Mouse (Mus musculus) right cerebral cortex, postnatal 36 days (tissue): ENCODE results near the gene Klhl36.

ENCODE experiments used
- DNase-seq, 2 experiments: peaks; one replicate each; pipeline ENCODE4 v3.0.0; 2022; ENCODE audit warnings: low spot score in 2 of 2, mixed read lengths in 1 of 2

Klhl36 gene

GRCm38 (mm10) chr8:119883281-119883680, 21.2 kb downstream of the Klhl36 start:
- no peak for DNase-seq

DNA sequence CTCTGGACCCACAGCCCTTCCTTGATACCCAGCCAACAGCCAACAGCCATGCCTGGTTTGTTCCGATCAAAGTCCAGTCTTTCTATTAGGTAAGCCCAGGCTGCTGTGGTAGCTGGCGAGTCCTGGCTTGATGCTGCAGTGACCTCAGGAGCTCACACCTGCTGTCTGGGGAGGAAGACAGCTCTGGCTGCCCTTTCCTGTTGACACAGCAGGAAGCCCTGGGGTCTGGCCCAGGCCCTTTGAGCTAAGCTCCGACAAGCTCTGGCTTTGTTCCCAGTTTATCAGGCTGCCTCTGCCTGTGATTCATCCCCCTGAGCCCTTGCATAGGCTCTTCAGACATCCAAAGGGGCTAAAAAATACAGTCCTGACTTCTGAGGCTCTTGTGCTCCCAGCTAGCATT, 23.5 kb downstream of the Klhl36 start:
- DNase-seq = no peak

DNA sequence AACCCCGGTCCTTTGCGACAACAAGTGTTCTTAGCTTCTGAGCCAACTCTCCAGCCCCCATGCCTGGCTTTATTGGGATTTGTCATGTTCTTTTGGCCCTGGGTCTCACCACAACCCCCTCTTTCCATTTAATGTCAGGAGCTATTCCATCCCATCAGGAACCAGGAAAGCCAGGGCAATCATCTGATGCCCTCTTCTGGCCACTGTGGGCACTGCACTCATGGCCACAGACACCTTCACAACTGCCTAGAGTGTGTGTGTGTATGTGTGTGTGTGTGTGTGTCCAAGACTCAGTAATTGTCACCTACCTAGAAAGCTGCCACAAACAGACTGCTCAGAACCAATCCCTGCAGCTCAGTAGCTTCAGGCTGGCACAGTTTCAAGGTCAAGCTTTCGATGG, 25.1 kb downstream of the Klhl36 start:
- no peak for DNase-seq

- DNase-seq = no peak
Observed at GRCm38 (mm10) chr8:119888012-119888411, 25.9 kb downstream of the Klhl36 start.

- no peak for DNase-seq
Observed at GRCm38 (mm10) chr8:119897069-119897468, 35.0 kb downstream of the Klhl36 start.

DNA sequence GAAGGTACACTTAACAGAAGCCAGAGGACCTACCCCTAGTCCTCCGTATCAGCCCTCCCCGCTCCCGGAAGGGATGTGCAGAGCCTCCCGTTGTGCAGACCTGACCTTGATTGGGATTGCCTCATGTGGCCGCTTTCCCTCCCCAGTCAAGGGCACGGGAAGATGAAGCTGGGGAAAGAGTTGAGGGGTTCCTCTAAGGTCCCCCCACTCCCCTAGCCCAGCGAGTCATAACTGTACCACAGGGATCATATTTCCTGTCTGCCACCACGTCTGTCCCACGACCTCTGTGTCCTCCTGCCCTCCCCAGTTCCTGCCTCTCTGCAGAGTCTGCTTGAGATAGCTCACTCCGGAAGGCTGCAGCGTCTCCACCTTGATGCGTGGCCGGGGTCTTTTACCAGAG, 35.9 kb downstream of the Klhl36 start:
- no peak for DNase-seq

- no peak for DNase-seq
Observed at GRCm38 (mm10) chr8:119901349-119901748, 39.3 kb downstream of the Klhl36 start.

- no peak for DNase-seq
Observed at GRCm38 (mm10) chr8:119901952-119902351, 39.9 kb downstream of the Klhl36 start.

GRCm38 (mm10) chr8:119904323-119904911, 42.4 kb downstream of the Klhl36 start:
- no peak for DNase-seq

GRCm38 (mm10) chr8:119909944-119910546, 48.0 kb downstream of the Klhl36 start, which contains the start of gene Usp10:
Usp10 (plus strand) TSS chr8:119910360.
- no peak for DNase-seq

DNA sequence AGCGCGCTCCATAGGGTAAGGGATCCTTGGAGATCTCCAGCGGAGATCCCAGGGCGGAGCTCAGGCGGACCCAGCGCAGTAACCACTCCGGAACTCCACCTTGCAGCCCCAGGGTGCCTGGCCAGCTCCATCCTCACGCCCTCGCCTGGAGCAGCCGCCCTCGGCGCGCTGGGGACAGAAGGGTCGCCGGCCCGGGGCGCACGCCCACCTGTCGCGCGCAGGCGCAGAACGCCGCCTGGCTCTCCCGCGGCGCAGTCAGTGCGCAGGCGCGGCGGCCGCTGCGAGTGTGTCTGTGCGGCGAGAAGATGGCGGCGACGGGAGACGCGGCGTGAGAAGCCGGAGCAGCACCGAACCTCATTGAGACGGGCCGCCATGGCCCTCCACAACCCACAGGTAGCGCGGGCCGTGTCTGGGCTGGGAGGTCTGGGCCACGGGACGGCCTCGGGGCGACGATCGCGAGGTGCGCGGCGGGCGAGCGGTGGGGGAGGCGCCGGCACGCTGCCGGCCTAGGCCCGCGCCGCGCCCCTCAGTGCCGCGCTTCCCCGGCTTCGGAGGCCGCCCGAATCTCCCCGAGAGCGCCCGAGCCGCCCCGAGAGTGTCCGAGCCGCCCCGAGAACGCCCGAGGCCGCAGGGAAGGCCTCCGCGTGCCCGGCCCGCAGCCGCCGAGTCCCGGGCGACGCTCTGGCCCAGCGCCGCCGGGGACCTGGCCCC, 48.6 kb downstream of the Klhl36 start, which contains the start of gene Gm20388:
TSS of gene Gm20388 (plus strand) at position 295 of the 711 bp plus-strand sequence.
- DNase-seq = peak; percentile 78 to 85

- no peak for DNase-seq
Observed at GRCm38 (mm10) chr8:119911258-119911962, 49.3 kb downstream of the Klhl36 start.

DNA sequence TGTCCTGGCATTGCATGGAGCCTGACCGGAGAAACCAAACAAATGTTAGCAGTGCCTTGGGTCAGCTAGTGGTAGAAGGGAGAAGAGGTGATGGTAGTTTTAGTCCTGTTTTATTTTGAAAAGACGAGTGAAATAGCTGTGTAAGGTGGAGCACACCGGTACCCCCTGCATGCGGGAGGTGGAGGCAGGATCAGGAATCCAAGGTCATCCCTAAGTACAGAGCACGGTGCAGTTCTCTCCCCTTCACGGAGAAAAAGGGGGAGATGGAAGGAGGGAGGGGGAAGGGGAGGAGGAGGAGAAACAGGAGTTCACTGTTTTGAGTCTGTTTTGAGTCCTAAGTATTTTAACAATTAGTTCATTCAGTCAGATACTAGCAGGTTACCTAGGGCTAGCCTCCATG, 50.6 kb downstream of the Klhl36 start:
- DNase-seq = no peak

GRCm38 (mm10) chr8:119913181-119913580, 51.1 kb downstream of the Klhl36 start:
- DNase-seq = no peak

DNA sequence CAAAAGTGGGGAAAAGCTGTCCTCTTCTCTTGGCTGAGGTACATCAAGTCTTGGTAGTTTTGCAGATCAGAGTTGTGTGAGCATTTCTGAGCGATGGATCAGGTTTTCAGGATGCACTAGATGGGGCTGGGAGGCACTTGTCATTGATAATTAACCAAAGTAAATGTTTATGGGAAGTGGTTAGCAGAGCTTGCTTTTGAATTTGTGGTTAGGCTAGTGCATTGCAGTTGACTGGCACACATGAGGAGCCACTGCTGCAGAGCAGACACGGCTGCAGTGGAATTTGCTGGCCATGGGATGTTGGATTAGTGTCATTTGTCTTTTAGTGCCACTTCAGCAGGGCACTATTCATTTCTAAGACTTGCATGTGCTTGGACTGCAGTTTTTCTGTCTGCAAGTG, 52.1 kb downstream of the Klhl36 start:
- DNase-seq = no peak

DNA sequence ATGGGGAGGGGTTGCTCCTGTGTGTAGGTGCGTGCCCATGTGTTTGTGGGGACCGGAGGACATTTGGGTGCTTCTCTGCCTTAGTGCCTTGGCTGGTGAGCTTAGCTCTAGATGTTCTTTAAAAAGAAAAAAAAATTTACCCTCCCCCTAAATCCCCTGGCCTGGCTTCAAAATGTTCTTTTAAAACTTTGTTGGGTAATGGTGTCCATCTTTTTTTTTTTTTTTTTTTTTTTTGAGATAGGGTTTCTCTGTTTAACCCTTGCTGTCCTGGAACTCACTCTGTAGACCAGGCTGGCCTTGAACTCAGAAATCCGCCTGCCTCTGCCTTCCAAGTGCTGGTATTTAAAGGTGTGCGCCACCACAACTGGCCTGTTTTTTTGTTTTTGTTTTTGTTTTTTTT, 53.2 kb downstream of the Klhl36 start:
- DNase-seq = no peak

GRCm38 (mm10) chr8:119916237-119916892, 54.3 kb downstream of the Klhl36 start:
- DNase-seq = no peak

DNA sequence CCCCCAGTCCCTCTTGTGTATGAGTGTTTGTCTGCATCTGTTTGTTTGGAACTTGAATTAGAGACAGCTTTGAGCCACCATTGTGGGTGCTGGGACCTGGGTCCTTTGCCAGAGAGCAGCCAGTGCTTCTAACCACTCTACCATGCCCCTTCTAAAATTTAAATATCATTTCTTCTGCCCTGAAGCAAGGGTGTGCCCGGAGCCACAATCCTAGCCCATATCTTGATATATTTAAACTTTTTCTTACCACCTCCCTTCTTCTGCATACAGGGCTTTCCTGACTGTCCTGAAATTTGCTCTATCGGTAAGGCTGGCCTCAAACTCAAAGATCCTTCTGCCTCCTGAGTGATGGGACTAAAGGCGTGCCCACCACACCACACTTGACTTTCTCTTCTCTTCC, 55.3 kb downstream of the Klhl36 start:
- no peak for DNase-seq

DNA sequence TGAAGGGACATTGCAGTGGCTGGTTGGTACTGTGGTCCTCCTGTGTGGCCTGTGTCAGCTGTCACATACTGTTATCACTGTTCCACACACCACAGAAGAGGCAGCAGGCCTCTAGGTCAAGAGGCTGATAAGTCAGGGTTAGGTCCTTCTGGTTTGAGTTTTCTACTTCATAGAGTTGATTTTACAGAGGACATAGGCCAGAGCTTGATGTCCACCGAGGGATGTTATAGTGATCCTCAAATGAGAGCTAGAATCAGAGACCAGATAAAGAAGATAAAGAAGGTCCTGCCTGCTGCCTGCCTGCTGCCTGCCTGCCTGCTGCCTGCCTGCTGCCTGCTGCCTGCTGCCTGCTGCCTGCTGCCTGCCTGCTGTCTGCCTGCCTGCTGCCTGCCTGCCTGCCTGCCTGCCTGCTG, 56.1 kb downstream of the Klhl36 start:
- no peak for DNase-seq

DNA sequence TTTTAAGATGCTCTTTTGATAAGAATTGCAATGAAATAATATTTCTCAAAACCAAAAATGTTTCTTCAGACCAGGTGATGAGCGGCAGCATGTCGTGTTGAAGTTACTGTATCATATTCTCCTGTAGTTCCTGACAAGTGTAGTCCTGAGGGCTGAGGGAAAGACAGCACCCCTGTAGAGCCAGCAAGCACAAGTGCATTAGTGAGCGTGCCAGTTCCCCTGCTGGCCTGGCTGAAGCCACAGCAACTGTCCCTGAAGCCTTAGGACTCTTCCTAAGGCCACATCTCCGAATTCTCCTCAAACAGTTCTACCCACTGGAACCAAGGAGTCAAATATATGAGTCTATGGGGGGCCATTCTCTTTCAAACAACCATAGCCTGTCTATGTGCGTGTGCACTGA, 61.2 kb downstream of the Klhl36 start:
- DNase-seq = no peak

DNA sequence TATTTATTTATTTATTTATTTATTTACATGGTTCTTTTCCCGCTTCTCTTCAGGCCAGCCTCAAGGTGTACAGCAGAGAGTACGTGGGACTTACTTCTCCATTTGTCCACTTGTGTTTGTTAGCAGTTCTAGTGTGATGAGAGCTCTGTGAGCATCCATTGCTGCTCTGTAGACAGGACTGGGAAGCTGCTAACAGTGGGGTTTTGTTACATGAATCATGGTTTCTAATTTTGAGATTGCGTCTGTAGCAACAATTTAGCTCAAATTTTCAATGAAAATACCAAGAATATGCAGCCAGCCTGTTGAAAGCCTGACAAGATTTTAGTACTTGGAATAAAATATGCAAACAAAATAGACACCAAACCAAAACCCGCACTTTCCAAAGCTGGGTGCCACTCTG, 63.4 kb downstream of the Klhl36 start:
- DNase-seq = no peak

- no peak for DNase-seq
Observed at GRCm38 (mm10) chr8:119926474-119926873, 64.4 kb downstream of the Klhl36 start.
